ENCODE assay signal across 9 mouse cellular contexts in the genomic region with DNA sequence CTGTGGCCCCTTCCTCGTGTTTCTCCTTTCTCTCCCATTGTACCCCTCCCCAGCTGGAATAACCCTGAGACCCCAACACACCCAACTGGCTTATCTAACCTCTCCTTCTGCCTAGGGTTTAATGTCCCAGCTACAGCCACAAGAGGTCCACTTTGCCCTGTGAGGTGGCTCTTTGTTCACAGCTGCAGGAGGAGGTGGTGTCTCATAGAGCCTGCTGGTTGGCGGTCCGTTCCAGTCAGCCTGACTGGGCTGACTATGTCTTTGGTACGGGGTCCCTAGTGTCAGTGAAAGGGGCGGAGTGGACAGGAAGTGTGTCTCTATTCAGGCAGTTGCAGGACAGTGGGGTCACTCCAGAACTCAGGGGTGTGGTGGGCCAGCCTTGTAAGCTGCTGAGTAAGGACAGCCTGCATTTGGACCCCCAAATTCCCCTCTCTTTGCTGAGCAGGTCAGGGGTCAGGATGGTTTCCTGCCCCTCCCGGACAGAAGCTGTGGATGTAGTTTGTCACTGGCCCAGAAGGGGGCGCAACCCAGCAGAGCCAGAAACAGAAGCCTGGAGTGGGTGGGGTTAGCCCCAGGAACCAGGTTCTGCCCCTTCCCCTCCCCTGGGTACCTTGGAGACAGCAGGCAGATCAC.
DNase-seq lines count a peak whose midpoint lies in the region; ATAC-seq lines count a peak whose summit lies in the region.
"Had no signal": no experiment of that assay in that cellular context is flagged by ENCODE, and none has a peak within 500 bp of the region (broad histone marks: within the 10 kb centered on the region; RNA-seq: fewer than 3 reads in every experiment).

No protein-coding gene starts in this region.

- no peaks in the 10 kb centered on the region for H3K9me3 ChIP-seq in heart, embryonic 11.5 days (replicated peaks; ENCODE audit: control insufficient read depth, low read length)
- H3K9me3 ChIP-seq: limb, embryonic 12.5 days had no signal

- peak overlapping the region; percentile 67 for H3K27ac ChIP-seq in heart, embryonic 11.5 days (ENCODE audit: low read depth, low read length)
- H3K27ac ChIP-seq: limb, embryonic 12.5 days had no signal

- peak; percentile 48 for DNase-seq in gastrocnemius, adult 18-20 months (ENCODE audit: low spot score)
- no peak for DNase-seq in gastrocnemius, adult 8-10 months (ENCODE audit: low spot score in 2 of 2)
- DNase-seq in MEL-GATA-1-ER (ENCODE audit: extremely low read depth, low read depth) = peak; percentile 30
- peak; percentile 65 to 73 for DNase-seq in kidney, postnatal 25 days
- peak; percentile 74 for DNase-seq in thymus, postnatal 14 days
- DNase-seq in urinary bladder, postnatal 4 days (ENCODE audit: low spot score in 2 of 2) = no peak

- H3K9ac ChIP-seq in heart, embryonic 11.5 days (ENCODE audit: low read depth, low read length) = peak overlapping the region; percentile 56
- H3K9ac ChIP-seq: limb, embryonic 12.5 days had no signal

- H3K27me3 ChIP-seq in heart, embryonic 11.5 days (ENCODE audit: control insufficient read depth, insufficient read depth, low read length) = no peaks in the 10 kb centered on the region
- H3K27me3 ChIP-seq: limb, embryonic 12.5 days had no signal

- H3K4me1 ChIP-seq in heart, embryonic 11.5 days (ENCODE audit: control insufficient read depth, insufficient read depth, low read length) = peaks cover 49% of the 10 kb centered on the region

- H3K4me2 ChIP-seq in heart, embryonic 11.5 days = 0 out of 2 replicates have a peak overlapping the region, but pooled peaks have one; percentile 5
- H3K4me2 ChIP-seq: limb, embryonic 12.5 days had no signal

- WGBS in heart, embryonic 11.5 days (ENCODE audit: insufficient replicate concordance) = 33% methylated on average over 7 of the region's 7 CpGs

- H3K36me3 ChIP-seq in heart, embryonic 11.5 days (ENCODE audit: control insufficient read depth, insufficient read depth, low read length) = no peaks in the 10 kb centered on the region
- H3K36me3 ChIP-seq: limb, embryonic 12.5 days had no signal

- no peak overlapping the region for H3K4me3 ChIP-seq in heart, embryonic 11.5 days (ENCODE audit: low read depth, low read length)
- H3K4me3 ChIP-seq: limb, embryonic 12.5 days had no signal

- no peak for ATAC-seq in heart, embryonic 11.5 days (replicated peaks; ENCODE audit: insufficient number of reproducible peaks, low FRiP score, low TSS enrichment)
- peak; percentile 26 for ATAC-seq in megakaryocyte progenitor cell, adult 5-6 weeks (replicated peaks; ENCODE audit: poor library complexity)

Comparison
In these comparisons a context has a peak if more than half of its experiments do, and no peak if none do; other contexts are left out.
1. DNase-seq: peak in gastrocnemius, adult 18-20 months (single experiment), MEL-GATA-1-ER (single experiment), kidney, postnatal 25 days (2 of 2) and thymus, postnatal 14 days (single experiment); none in gastrocnemius, adult 8-10 months (0 of 2) and urinary bladder, postnatal 4 days (0 of 2).